Mouse (Mus musculus): ENCODE data around the gene Nos1ap.

Nos1ap gene

GRCm38 (mm10) chr1:170539507-170539906, 50.2 kb downstream of the Nos1ap start:
- DNase-seq = no peak

GRCm38 (mm10) chr1:170538481-170539061, 51.1 kb downstream of the Nos1ap start:
- no peak for DNase-seq

- no peak for DNase-seq
These were observed 53.3 kb downstream of the Nos1ap start for GRCm38 (mm10) chr1:170536344-170536743.

- peak; percentile 41 to 62 for DNase-seq
These were observed 54.4 kb downstream of the Nos1ap start for GRCm38 (mm10) chr1:170535221-170535620.

- DNase-seq = no peak
These were observed 58.4 kb downstream of the Nos1ap start for GRCm38 (mm10) chr1:170531286-170531685.

GRCm38 (mm10) chr1:170530456-170530855, 59.2 kb downstream of the Nos1ap start:
- DNase-seq = no peak

- no peak for DNase-seq
These were observed 66.8 kb downstream of the Nos1ap start for GRCm38 (mm10) chr1:170522891-170523290.

GRCm38 (mm10) chr1:170521520-170522205, 68.0 kb downstream of the Nos1ap start:
- no peak for DNase-seq

- no peak for DNase-seq
These were observed 69.5 kb downstream of the Nos1ap start for GRCm38 (mm10) chr1:170520206-170520605.

- no peak for DNase-seq
These were observed 70.0 kb downstream of the Nos1ap start for GRCm38 (mm10) chr1:170519631-170520030.

GRCm38 (mm10) chr1:170516182-170516581, 73.5 kb downstream of the Nos1ap start:
- DNase-seq = no peak

- no peak for DNase-seq
These were observed 74.2 kb downstream of the Nos1ap start for GRCm38 (mm10) chr1:170515455-170515854.

GRCm38 (mm10) chr1:170514226-170514625, 75.4 kb downstream of the Nos1ap start:
- DNase-seq = no peak

- DNase-seq = no peak
These were observed 77.1 kb downstream of the Nos1ap start for GRCm38 (mm10) chr1:170512429-170513097.

GRCm38 (mm10) chr1:170510595-170511240, 78.9 kb downstream of the Nos1ap start:
- DNase-seq = no peak

GRCm38 (mm10) chr1:170506309-170506708, 83.4 kb downstream of the Nos1ap start:
- no peak for DNase-seq

GRCm38 (mm10) chr1:170505107-170505506, 84.6 kb downstream of the Nos1ap start:
- no peak for DNase-seq

GRCm38 (mm10) chr1:170504378-170504777, 85.3 kb downstream of the Nos1ap start:
- no peak for DNase-seq

GRCm38 (mm10) chr1:170503277-170503739, 86.4 kb downstream of the Nos1ap start:
- DNase-seq = no peak

GRCm38 (mm10) chr1:170502491-170503276, 87.0 kb downstream of the Nos1ap start:
- no peak for DNase-seq

GRCm38 (mm10) chr1:170501970-170502369, 87.7 kb downstream of the Nos1ap start:
- DNase-seq = no peak

- DNase-seq = no peak
These were observed 88.1 kb downstream of the Nos1ap start for GRCm38 (mm10) chr1:170501556-170501955.

- DNase-seq = no peak
These were observed 89.8 kb downstream of the Nos1ap start for GRCm38 (mm10) chr1:170499891-170500290.
